Mouse (Mus musculus): ENCODE data around the gene Shisa2.

DNA sequence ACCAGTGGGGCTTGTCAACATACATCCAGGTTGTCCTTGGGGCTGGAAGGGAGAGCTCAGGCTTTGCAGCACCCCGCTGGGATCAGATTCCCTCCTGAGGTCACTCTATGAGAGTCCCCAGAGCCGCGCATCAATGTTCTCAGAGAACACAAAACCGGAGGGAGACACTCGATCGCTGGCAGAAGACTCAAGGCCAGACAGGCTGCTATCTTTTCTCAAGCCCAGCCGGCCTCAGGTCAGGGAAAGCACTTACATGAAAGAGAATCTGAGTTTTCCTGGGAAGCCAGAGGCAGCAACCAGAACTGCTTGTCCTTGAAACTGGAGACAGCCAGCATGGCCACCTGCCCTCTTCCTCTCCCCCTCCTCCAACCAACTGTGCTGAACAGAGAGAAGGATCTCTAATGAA, 52.5 kb downstream of the Shisa2 start:
- TF ChIP-seq GATA1 (IDR thresholded peaks at IDR 0.05; ENCODE audit: borderline replicate concordance, low read length) (no peak), FLI1 (IDR thresholded peaks at IDR 0.05; ENCODE audit: low read length) (no peak)
